Mouse (Mus musculus) myocyte (in vitro differentiated cells): Measurements from ENCODE around the gene Fbxo11. TPM values are rescaled to one million over a fixed set of nuclear protein-coding genes. Genes with fewer than 3 reads are reported as not detected.
"Not testable (repeated sequence)": the region's sequence is repeated elsewhere in the genome, so short reads cannot be mapped to it uniquely, and the experiment has no call there.

ENCODE experiments used
- H3K27me3 ChIP-seq: one replicate; pipeline ENCODE4 v1.6.1; 2011; ENCODE audit not compliant: control insufficient read depth, insufficient read depth, insufficient read length
- H3K36me3 ChIP-seq: one replicate; pipeline ENCODE4 v1.6.1; 2011; ENCODE audit not compliant: control insufficient read depth, insufficient read depth
- H3K4me2 ChIP-seq: one replicate; pipeline ENCODE4 v1.6.1; 2011; ENCODE audit warnings: low read depth, control low read depth
- H3K4me3 ChIP-seq: one replicate; pipeline ENCODE4 v1.5.1; 2011; ENCODE audit warnings: mild to moderate bottlenecking, control low read depth, moderate library complexity
- H3K79me2 ChIP-seq: one replicate; pipeline ENCODE4 v1.6.1; 2011; ENCODE audit not compliant: control insufficient read depth, insufficient read depth
- H3ac ChIP-seq: one replicate; pipeline ENCODE4 v1.6.1; 2011; ENCODE audit not compliant: control insufficient read depth, insufficient read length
- CEBPB ChIP-seq: IDR thresholded peaks from 2 replicates; pipeline ENCODE4 v1.6.1; 2011; ENCODE audit warnings: mild to moderate bottlenecking, moderate library complexity; ENCODE audit not compliant: poor library complexity, insufficient read depth, severe bottlenecking
- E2F4 ChIP-seq: IDR thresholded peaks from one replicate; pipeline ENCODE4 v1.6.1; 2011; ENCODE audit warnings: mild to moderate bottlenecking, control low read depth, moderate library complexity; ENCODE audit not compliant: insufficient read depth
- MAX ChIP-seq: IDR thresholded peaks from one replicate; pipeline ENCODE4 v1.6.1; 2011; ENCODE audit warnings: low read depth, mild to moderate bottlenecking, control low read depth
- MYOD1 ChIP-seq, 3 experiments: IDR thresholded peaks; one replicate each; pipeline ENCODE4 v1.6.1; 2011; ENCODE audit warnings: control low read depth in 2 of 3, low read depth in 2 of 3, mild to moderate bottlenecking in 2 of 3, moderate library complexity in 1 of 3; ENCODE audit not compliant: insufficient read length in 2 of 3, control insufficient read depth in 1 of 3
- MYOG ChIP-seq, 3 experiments: IDR thresholded peaks; one replicate each; pipeline ENCODE4 v1.6.1; 2011; ENCODE audit warnings: control low read depth in 2 of 3, low read depth in 2 of 3, mild to moderate bottlenecking in 2 of 3; ENCODE audit not compliant: insufficient read length in 2 of 3, control insufficient read depth in 1 of 3, insufficient read depth in 1 of 3
- POLR2A ChIP-seq: IDR thresholded peaks from one replicate; pipeline ENCODE4 v1.6.1; 2011; ENCODE audit warnings: low read depth, mild to moderate bottlenecking, control low read depth, moderate library complexity; ENCODE audit not compliant: insufficient read length
- POLR2AphosphoS2 ChIP-seq: IDR thresholded peaks from one replicate; pipeline ENCODE4 v1.6.1; 2011; ENCODE audit warnings: low read depth, control low read depth; ENCODE audit not compliant: insufficient read length
- REST ChIP-seq: IDR thresholded peaks from one replicate; pipeline ENCODE4 v1.6.1; 2011; ENCODE audit warnings: mild to moderate bottlenecking, control low read depth, moderate library complexity; ENCODE audit not compliant: insufficient read depth, insufficient read length
- SRF ChIP-seq: IDR thresholded peaks from one replicate; pipeline ENCODE4 v1.6.1; 2011; ENCODE audit warnings: low read depth; ENCODE audit not compliant: control insufficient read depth, insufficient read length
- TCF12 ChIP-seq: IDR thresholded peaks from one replicate; pipeline ENCODE4 v1.6.1; 2011; ENCODE audit warnings: mild to moderate bottlenecking, control low read depth; ENCODE audit not compliant: poor library complexity, insufficient read depth, severe bottlenecking
- TCF3 ChIP-seq: IDR thresholded peaks from one replicate; pipeline ENCODE4 v1.6.1; 2011; ENCODE audit warnings: low read depth, control low read depth; ENCODE audit not compliant: insufficient read length
- USF1 ChIP-seq: IDR thresholded peaks from one replicate; pipeline ENCODE4 v1.6.1; 2011; ENCODE audit warnings: low read depth, mild to moderate bottlenecking, control low read depth, moderate library complexity
- polyA plus RNA-seq: library from polyadenylated mRNA; unstranded; fragments of >200 nt; fragmentation: generic; extraction: Trizol; gene quantifications from one replicate; pipeline ENCODE4 v1.2.1, GENCODE M21; 2012; ENCODE audit warnings: missing spikeins

The Fbxo11 gene
- polyA plus RNA-seq, 1 experiment, result 15.4 TPM

- Histone ChIP-seq H3K36me3 (no peaks in the 10 kb centered on the region), H3K4me2 (no peak overlapping the region), H3ac (no peak overlapping the region), H3K4me3 (no peak overlapping the region), H3K27me3 (no peaks in the 10 kb centered on the region), H3K79me2 (no peaks in the 10 kb centered on the region)
- TF ChIP-seq MAX, result no peak
Measured at GRCm38 (mm10) chr17:87963081-87964075, 101.7 kb downstream of the Fbxo11 start.

- H3K27me3 ChIP-seq, H3K79me2 ChIP-seq, H3K4me3 ChIP-seq, H3ac ChIP-seq, H3K36me3 ChIP-seq, H3K4me2 ChIP-seq: not testable (repeated sequence)
Measured at GRCm38 (mm10) chr17:87959931-87960330, 105.2 kb downstream of the Fbxo11 start.

- H3K27me3 ChIP-seq, H3K4me3 ChIP-seq, H3K79me2 ChIP-seq, H3K36me3 ChIP-seq, H3ac ChIP-seq, H3K4me2 ChIP-seq: not testable (repeated sequence)
Measured at GRCm38 (mm10) chr17:87959406-87959805, 105.7 kb downstream of the Fbxo11 start.

- Histone ChIP-seq H3K36me3 (no peaks in the 10 kb centered on the region), H3ac (no peak overlapping the region), H3K27me3 (no peaks in the 10 kb centered on the region), H3K79me2 (no peaks in the 10 kb centered on the region), H3K4me3 (no peak overlapping the region), H3K4me2 (no peak overlapping the region)
- no peak for TF ChIP-seq REST
- TF ChIP-seq POLR2A, result no peak
- no peak for TF ChIP-seq MYOD1 (IDR thresholded peaks at IDR 0.05; ENCODE audit: control insufficient read depth in 1 of 3, insufficient read length in 2 of 3, low read depth in 2 of 3)
- no peak for TF ChIP-seq TCF12
- TF ChIP-seq MAX, result no peak
- no peak for TF ChIP-seq CEBPB
- TF ChIP-seq USF1, result no peak
- TF ChIP-seq E2F4, result no peak
- TF ChIP-seq SRF, result no peak
- no peak for TF ChIP-seq TCF3
- TF ChIP-seq POLR2AphosphoS2, result no peak
- TF ChIP-seq MYOG (IDR thresholded peaks at IDR 0.05; ENCODE audit: control insufficient read depth in 1 of 3, insufficient read depth in 1 of 3, insufficient read length in 2 of 3, low read depth in 2 of 3), result no peak
Measured at GRCm38 (mm10) chr17:87958283-87958682, 106.8 kb downstream of the Fbxo11 start.

- H3K27me3 ChIP-seq, result no peaks in the 10 kb centered on the region
- no peaks in the 10 kb centered on the region for H3K79me2 ChIP-seq
- H3K4me3 ChIP-seq, result no peak overlapping the region
- TF ChIP-seq MAX (no peak), MYOD1 (IDR thresholded peaks at IDR 0.05; ENCODE audit: control insufficient read depth in 1 of 3, insufficient read length in 2 of 3, low read depth in 2 of 3) (no peak), REST (no peak), TCF12 (no peak), E2F4 (no peak), MYOG (IDR thresholded peaks at IDR 0.05; ENCODE audit: control insufficient read depth in 1 of 3, insufficient read depth in 1 of 3, insufficient read length in 2 of 3, low read depth in 2 of 3) (no peak), USF1 (no peak), SRF (no peak), CEBPB (no peak), TCF3 (no peak), POLR2AphosphoS2 (no peak), POLR2A (no peak)
- no peaks in the 10 kb centered on the region for H3K36me3 ChIP-seq
- H3ac ChIP-seq, result no peak overlapping the region
- H3K4me2 ChIP-seq, result no peak overlapping the region
Measured at GRCm38 (mm10) chr17:87957096-87957840, 107.8 kb downstream of the Fbxo11 start.

- not testable (repeated sequence) for H3K27me3 ChIP-seq, H3K4me3 ChIP-seq, H3K79me2 ChIP-seq, H3ac ChIP-seq, H3K36me3 ChIP-seq, H3K4me2 ChIP-seq
Measured at GRCm38 (mm10) chr17:87954618-87955124, 110.4 kb downstream of the Fbxo11 start.
